Mouse (Mus musculus) R1 (cell line): Measurements from ENCODE around the gene Gm5460.

Experiments used
- DNase-seq: peaks from one replicate; pipeline ENCODE4 v3.0.0-alpha.2; 2018; ENCODE audit warnings: low read depth, low spot score

Gene Gm5460

GRCm38 (mm10) chr14:34016381-34016780 lies at the start of gene Gm5460:
Gene Gm5460, plus strand, starts transcription at chr14:34016758.
- DNase-seq: no peak

- DNase-seq: no peak
These were observed 43.9 kb upstream of the Gm5460 start for GRCm38 (mm10) chr14:33972679-33973078.

- DNase-seq: no peak
These were observed 41.8 kb upstream of the Gm5460 start for GRCm38 (mm10) chr14:33974752-33975151.

- DNase-seq: no peak
These were observed 38.8 kb upstream of the Gm5460 start for GRCm38 (mm10) chr14:33977748-33978147.

DNA sequence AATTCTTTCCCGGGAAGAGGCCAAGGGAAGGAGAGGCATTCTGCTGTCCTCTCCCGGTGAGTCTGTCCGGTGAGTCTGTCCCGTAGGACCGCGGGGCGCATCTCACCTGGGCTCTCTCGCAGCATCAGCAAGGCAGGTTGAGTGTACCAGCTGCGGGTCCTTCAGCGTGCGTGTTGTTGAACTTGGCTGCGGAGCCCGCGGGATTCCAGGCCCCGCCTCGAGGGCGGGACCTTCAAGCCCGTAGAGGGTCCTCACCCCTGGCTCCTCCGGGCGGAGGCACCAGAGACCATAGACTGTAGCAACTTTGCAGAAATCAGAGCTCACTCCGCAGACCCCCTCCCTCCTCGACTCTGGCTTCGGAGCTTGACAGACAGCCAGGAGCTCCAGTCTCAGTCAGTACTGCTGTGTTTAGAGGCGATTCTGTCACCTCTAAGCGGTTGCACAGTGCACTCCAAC lies 37.9 kb upstream of the Gm5460 start, which contains the start of gene Zfp488:
TSS of gene Zfp488 (minus strand) at position 161 of the 456 bp plus-strand sequence.
- DNase-seq: peak; percentile 22

- DNase-seq: peak; percentile 76
These were observed 27.4 kb upstream of the Gm5460 start for GRCm38 (mm10) chr14:33989201-33989600.

DNA sequence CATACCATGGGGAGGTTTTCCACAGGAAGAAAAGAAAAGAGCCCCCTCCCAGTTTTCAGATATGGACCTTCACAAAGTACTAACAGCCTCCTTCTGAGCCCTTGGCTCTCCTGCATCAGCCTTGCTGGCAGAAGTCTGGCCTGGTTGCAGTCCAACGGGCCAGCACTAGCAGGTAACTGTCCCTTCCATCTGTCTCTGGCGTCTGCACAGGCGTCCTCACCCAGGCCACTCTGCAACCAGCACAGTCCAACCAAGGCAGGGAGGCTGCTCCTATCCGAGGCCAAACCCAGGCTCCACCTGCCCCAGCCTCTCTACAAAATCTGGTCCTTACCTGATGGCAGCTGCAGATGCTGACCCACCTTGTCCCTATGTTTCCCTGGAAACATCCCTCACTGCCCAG lies 24.6 kb upstream of the Gm5460 start:
- no peak for DNase-seq

DNA sequence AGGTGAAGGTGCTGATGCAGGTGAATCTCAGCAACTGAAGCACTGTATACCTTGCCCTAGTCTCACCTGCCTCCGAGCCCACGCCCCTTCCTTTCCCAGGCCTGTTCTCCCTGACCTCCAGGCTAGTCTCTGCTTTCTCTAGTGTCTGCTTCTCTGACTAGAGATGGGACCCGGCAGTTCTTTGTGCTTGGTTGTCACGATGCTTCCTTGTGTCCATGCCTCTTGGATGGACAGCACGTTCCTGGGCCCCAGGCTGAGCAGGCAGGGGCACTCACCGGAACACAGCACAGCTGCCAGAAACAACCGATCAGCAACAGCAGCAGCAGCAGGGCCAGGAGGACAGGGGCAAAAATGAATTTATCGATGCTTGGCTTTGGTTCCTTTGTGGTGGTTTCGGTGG lies 23.5 kb upstream of the Gm5460 start:
- no peak for DNase-seq

DNA sequence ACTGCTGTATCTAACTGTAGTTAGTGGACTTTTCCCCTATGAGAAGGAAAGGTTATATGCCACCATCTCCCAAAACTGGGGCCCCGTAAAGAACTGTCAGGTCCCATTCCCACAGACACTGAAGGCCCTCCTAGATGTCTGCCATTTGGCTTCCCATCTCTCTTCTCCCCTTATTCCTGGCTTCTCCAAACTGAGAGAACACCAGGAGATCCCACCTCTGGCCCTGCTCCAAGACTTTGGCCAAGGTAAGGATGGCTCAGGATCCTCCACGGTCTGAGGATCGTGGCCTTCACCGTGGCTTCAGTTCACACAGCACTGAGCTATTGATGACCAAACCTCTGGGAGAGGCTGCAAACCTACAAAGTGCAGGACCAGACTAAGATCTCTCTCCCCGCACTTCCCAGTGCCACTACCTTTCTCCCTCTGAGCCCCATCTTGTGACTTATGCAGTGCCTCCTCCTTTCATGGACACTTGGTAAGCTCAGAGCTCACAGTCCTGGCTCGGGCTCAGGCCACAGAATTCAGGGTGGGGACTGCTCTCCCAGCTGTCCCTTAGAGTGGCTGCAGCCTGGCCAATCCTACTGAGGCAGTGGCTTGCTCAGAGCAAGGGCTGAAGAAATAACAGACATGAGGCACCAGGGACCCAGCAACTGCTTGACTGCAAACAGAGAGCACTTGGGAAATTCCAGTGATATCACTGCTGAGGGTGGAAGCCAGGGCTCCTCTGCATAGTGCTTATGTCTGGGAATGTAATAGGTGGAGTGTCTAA lies 22.9 kb upstream of the Gm5460 start:
- no peak for DNase-seq

DNA sequence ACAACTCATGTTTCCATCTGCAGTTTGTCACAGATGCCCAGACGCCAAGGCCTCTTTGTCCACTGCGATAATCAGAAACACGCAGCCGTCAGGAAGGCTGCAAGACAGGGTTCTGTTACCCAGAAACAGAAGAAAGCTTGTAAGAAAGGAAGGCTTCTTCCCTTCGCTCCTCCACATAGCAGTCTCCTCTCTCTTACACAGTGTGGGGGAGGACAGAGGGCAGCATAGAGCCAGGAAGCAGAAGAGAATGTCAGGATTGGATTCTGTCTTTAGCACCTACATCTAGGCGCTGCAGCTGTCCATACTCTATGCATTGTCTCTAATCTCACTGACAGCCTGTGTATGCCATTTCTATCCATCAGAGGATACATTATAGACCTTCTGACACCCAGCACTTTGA lies 19.1 kb upstream of the Gm5460 start:
- DNase-seq: no peak

GRCm38 (mm10) chr14:34000076-34000475 lies 16.5 kb upstream of the Gm5460 start:
- DNase-seq: no peak

DNA sequence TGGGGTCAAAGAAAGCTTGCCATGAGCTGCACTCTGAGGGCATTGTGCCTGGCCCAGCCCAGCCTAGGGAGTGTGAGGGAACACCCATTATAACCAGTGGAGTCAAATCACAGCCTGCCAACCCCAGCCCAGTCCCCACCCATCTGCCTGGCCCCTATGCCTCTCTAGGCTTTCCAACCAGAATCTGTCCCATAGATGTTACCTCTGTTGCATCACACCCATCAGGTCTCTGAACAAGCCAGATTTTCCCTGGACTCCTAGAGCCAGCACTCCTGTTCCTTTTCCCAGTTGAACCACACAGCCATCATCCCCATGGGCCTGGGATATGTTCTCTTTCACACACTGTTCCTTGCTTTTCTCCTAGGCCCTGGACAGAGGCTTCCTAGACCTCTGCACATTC lies 15.1 kb upstream of the Gm5460 start:
- no peak for DNase-seq

- DNase-seq: no peak
These were observed 14.2 kb upstream of the Gm5460 start for GRCm38 (mm10) chr14:34002358-34002757.

DNA sequence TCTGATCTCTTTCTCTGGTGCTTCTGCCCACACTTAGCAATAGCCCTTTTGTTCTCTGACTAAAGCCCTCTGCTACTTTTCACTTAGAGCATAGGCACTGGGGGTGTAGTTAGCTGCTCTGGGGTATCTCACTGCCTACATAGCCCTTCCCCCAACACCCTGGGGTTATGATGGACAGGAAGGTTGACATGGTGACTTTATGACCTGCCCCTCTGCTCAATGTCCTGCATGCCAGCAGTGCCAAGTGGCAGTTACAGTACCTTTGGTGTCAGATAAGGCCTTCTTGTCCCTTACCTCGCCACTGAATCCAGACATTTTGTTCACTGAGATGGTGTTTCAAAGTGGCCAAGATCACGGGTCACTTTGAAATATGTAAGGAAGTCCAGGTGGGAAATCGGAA lies 1.5 kb upstream of the Gm5460 start, which contains the start of gene Gm30083:
TSS of gene Gm30083 (minus strand) at position 120 of the 400 bp plus-strand sequence.
- DNase-seq: no peak

DNA sequence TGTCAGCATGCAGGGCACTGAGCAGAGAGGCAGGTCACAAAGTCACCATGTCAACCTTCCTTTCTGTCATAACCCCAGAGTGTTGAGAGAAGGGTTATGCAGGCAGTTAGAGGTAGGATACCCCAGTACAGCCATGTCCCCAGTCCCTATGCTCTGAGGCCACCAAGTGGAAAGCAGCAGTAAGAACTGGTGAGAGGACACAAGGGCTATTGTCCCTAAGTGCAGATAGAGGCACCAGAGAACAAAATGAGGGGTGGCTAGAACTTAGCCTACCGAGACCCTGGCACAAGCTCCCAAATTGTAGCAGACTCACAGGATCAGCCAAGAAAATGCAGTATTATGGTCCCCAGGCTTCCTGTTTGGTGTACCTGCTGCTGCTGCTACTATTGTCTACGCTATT lies 380 bp downstream of the Gm5460 start:
- no peak for DNase-seq

DNA sequence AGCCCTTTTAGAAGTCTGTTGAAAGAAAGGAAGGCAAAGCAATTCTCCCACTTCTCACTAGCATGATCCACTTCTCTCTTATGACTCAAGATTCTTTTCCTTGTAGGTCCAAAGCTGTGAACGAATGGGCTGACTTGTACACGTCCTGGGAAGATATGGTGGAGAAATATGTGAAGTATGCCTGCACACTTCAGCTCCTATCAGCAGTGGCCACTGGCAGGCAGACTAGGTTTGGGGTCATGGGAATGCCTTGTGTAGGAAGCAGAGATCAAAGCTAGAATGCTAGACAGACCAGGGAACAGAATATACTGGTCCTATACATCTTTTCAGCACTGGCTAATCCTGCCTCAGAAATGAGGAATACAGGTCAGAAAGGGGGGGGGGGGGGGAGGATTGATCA lies 10.2 kb downstream of the Gm5460 start:
- DNase-seq: no peak

- no peak for DNase-seq
These were observed 17.5 kb downstream of the Gm5460 start for GRCm38 (mm10) chr14:34033841-34034610.

GRCm38 (mm10) chr14:34041241-34041640 lies 24.7 kb downstream of the Gm5460 start:
- no peak for DNase-seq

- DNase-seq: no peak
These were observed 26.8 kb downstream of the Gm5460 start for GRCm38 (mm10) chr14:34043341-34043740.

DNA sequence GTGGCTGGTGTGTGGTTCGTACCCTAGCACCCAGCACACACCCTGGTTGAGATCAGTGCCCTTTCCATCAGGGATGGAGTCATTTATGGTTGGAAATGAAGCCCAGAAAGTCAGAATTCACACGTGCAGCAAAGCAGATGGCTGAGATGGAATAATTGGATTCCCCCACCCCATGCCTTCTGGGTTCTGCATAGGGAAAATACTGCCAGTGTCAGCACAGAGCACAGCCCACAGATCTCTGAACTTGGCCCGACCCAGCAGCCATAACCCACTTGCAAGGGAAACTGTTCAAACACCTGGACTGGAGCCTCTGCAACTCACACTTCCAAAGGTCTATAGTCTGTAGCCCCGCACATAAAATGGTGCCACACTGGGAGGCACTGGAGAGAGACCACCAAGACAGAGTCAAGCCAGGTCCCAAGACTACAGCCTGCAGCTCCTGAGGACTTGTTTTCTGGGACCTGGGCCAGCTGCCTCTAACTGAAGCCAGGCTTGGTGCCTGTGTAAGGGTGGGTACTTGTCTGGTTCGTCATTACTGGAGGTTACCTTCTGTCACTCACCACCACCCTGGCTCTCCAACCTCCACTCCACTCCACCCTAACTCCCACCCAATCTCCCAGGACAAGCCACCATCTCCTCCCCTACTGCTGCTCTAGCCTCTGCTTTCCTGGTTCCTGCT lies 33.7 kb downstream of the Gm5460 start:
- DNase-seq: no peak

GRCm38 (mm10) chr14:34052516-34052915 lies 36.0 kb downstream of the Gm5460 start, which contains the start of gene Antxrl:
Gene Antxrl, plus strand, starts transcription at chr14:34052707.
- no peak for DNase-seq

- peak; percentile 19 for DNase-seq
These were observed 55.1 kb downstream of the Gm5460 start for GRCm38 (mm10) chr14:34071665-34072064.
